Mouse (Mus musculus) CH12.LX (cell line): ENCODE results near the gene Shank1. TPM values are rescaled to one million over a fixed set of nuclear protein-coding genes. Genes with fewer than 3 reads are reported as not detected.

Experiments
- DNase-seq: peaks from one replicate; pipeline ENCODE4 v3.0.0-alpha.2; 2013; ENCODE audit errors: extremely low read depth
- H3K27ac ChIP-seq: 2 replicates; pipeline ENCODE4 v1.5.1; 2012; ENCODE audit warnings: low read depth, mild to moderate bottlenecking, control low read depth, moderate library complexity; ENCODE audit not compliant: insufficient read depth
- H3K27me3 ChIP-seq: replicated peaks from 2 replicates; pipeline ENCODE3; 2012; ENCODE audit warnings: inconsistent platforms
- H3K36me3 ChIP-seq, 2 experiments: replicated peaks in 1 of 2; 2 replicates each; pipeline versions ENCODE3 to v1.6.1; 2012; ENCODE audit warnings: inconsistent platforms in 1 of 2, low read length in 1 of 2, mild to moderate bottlenecking in 1 of 2, mixed read lengths in 1 of 2, moderate library complexity in 1 of 2; ENCODE audit not compliant: control insufficient read depth in 1 of 2, insufficient read depth in 1 of 2
- H3K4me1 ChIP-seq, 2 experiments: 2 replicates each; pipeline ENCODE4 v1.6.1; 2012; ENCODE audit warnings: inconsistent platforms in 1 of 2, moderate library complexity in 1 of 2; ENCODE audit not compliant: insufficient read depth in 2 of 2, control insufficient read depth in 1 of 2
- H3K4me2 ChIP-seq: 2 replicates; pipeline ENCODE4 v1.6.1; 2012; ENCODE audit warnings: low read depth, mild to moderate bottlenecking, control low read depth; ENCODE audit not compliant: poor library complexity, insufficient read depth, severe bottlenecking
- H3K4me3 ChIP-seq, 3 experiments: fragments of 150-350 bp in 1 of 3; sonication (generic) in 1 of 3; replicated peaks in 1 of 3; 2 replicates each; pipeline versions ENCODE3 to v1.5.1; 2011 to 2012; ENCODE audit warnings: low read depth in 2 of 3, low read length in 2 of 3, mild to moderate bottlenecking in 2 of 3, moderate library complexity in 2 of 3, control low read depth in 1 of 3, improper control_type of control experiment in 1 of 3, inconsistent platforms in 1 of 3, mixed read lengths in 1 of 3; ENCODE audit not compliant: poor library complexity in 1 of 3
- H3K79me2 ChIP-seq: replicated peaks from 2 replicates; pipeline ENCODE4 v1.6.1; 2012; ENCODE audit warnings: mild to moderate bottlenecking, moderate library complexity; ENCODE audit not compliant: control insufficient read depth, poor library complexity, insufficient read depth, severe bottlenecking; ENCODE audit errors: extremely low read depth
- H3K9ac ChIP-seq: 2 replicates; pipeline ENCODE4 v1.6.1; 2012; ENCODE audit warnings: low read depth, mild to moderate bottlenecking, control low read depth, moderate library complexity; ENCODE audit not compliant: insufficient read depth
- H3K9me3 ChIP-seq: replicated peaks from 2 replicates; pipeline ENCODE3; 2012; ENCODE audit warnings: low read length, inconsistent platforms, mixed read lengths
- HCFC1 ChIP-seq: IDR thresholded peaks from 2 replicates; pipeline ENCODE4 v1.6.1; 2012; ENCODE audit warnings: low read depth, mild to moderate bottlenecking, inconsistent platforms, low read length, improper control_type of control experiment
- IRF4 ChIP-seq: IDR thresholded peaks from 2 replicates; pipeline ENCODE4 v1.6.1; 2014; ENCODE audit warnings: low read depth, mild to moderate bottlenecking, inconsistent platforms, low read length, improper control_type of control experiment
- JUND ChIP-seq: conservative IDR thresholded peaks from 2 replicates; pipeline ENCODE4 v1.6.1; 2011; ENCODE audit warnings: low read depth, low read length, improper control_type of control experiment
- MAFK ChIP-seq: IDR thresholded peaks from 2 replicates; pipeline ENCODE4 v1.6.1; 2011; ENCODE audit warnings: low read length, improper control_type of control experiment; ENCODE audit not compliant: insufficient replicate concordance
- MAZ ChIP-seq: IDR thresholded peaks from 2 replicates; pipeline ENCODE4 v1.6.1; 2012; ENCODE audit warnings: low read depth, mild to moderate bottlenecking, inconsistent platforms, low read length, improper control_type of control experiment, moderate library complexity
- MEF2A ChIP-seq: IDR thresholded peaks from 2 replicates; pipeline ENCODE4 v1.6.1; 2014; ENCODE audit warnings: low read depth, mild to moderate bottlenecking, inconsistent platforms, low read length, improper control_type of control experiment, borderline replicate concordance
- MXI1 ChIP-seq: IDR thresholded peaks from 2 replicates; pipeline ENCODE4 v1.6.1; 2011; ENCODE audit warnings: mild to moderate bottlenecking, low read depth, low read length, improper control_type of control experiment
- POLR2A ChIP-seq: IDR thresholded peaks from 2 replicates; pipeline ENCODE4 v1.6.1; 2011; ENCODE audit warnings: low read depth, mild to moderate bottlenecking, improper control_type of control experiment, low read length
- RCOR1 ChIP-seq: conservative IDR thresholded peaks from 2 replicates; pipeline ENCODE4 v1.6.1; 2012; ENCODE audit warnings: low read depth, mild to moderate bottlenecking, inconsistent platforms, low read length, improper control_type of control experiment
- TCF12 ChIP-seq: IDR thresholded peaks from 2 replicates; pipeline ENCODE4 v1.6.1; 2014; ENCODE audit warnings: low read depth, mild to moderate bottlenecking, inconsistent platforms, low read length, improper control_type of control experiment
- USF1 ChIP-seq: IDR thresholded peaks from 2 replicates; pipeline ENCODE4 v1.6.1; 2014; ENCODE audit warnings: low read depth, mild to moderate bottlenecking, inconsistent platforms, low read length, improper control_type of control experiment
- USF2 ChIP-seq: conservative IDR thresholded peaks from 2 replicates; pipeline ENCODE4 v1.6.1; 2011; ENCODE audit warnings: low read depth, low read length, improper control_type of control experiment
- ZMIZ1 ChIP-seq: IDR thresholded peaks from 2 replicates; pipeline ENCODE4 v1.6.1; 2012; ENCODE audit warnings: low read depth, mild to moderate bottlenecking, inconsistent platforms, low read length, improper control_type of control experiment
- ZNF384 ChIP-seq: IDR thresholded peaks from 2 replicates; pipeline ENCODE4 v1.6.1; 2012; ENCODE audit warnings: low read depth, low read length, improper control_type of control experiment, inconsistent platforms
- dilution Hi-C: fragments of 300-500 bp; cut with MboI; formaldehyde crosslinking; loops from 2 replicates; pipeline ENCODE4 v1.14.3; 2020; ENCODE audit warnings: low sequenced_read_pairs; ENCODE audit not compliant: extremely low pct_unique_long_range_greater_than_20kb, extremely low pct_ligation_motif_present
- in situ Hi-C: fragments of 300-500 bp; cut with MboI; formaldehyde crosslinking; loops from 3 replicates; pipeline ENCODE4 v1.14.3; 2019; ENCODE audit warnings: low sequenced_read_pairs, low pct_ligation_motif_present, low pct_unique_long_range_greater_than_20kb, mixed read lengths
- polyA plus RNA-seq: library from polyadenylated mRNA; unstranded; fragments of >175 nt; gene quantifications from 2 replicates; pipeline ENCODE4 v1.2.1, GENCODE M21; 2012; ENCODE audit warnings: low read depth; ENCODE audit not compliant: insufficient read length
- total RNA-seq, 2 experiments: library from RNA; depleted of rRNA; stranded (reverse); fragments of 300-350 nt in 1 of 2; fragments of >200 nt in 1 of 2; gene quantifications; 2 replicates each; pipeline ENCODE4 v1.2.3; 2012 to 2014

The Shank1 gene
- total and polyA plus RNA-seq, 3 experiments: under 0.01 to 0.07 TPM; not detected in 1

DNA sequence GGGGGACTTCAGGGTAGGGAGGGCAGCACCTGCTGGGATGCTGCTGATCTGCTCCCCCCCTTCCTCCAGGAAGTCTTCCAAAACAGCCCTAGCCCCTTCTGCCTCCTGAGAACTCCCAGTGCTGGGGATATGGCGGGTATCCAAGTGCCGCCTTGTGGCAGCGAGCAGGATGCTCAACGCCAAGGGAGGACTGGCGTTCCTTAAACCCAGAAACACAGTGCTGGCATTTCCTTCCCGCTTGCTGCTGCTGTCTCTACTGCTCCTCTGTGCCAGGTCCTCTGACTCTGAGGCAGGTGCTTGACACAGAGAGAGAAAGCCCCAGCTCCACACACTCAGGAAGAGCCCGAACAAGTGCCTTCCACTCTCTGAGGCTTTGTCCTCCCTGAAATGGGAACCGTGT, 10.8 kb downstream of the Shank1 start (continued):
- TF ChIP-seq POLR2A (no peak), USF1 (no peak)

DNA sequence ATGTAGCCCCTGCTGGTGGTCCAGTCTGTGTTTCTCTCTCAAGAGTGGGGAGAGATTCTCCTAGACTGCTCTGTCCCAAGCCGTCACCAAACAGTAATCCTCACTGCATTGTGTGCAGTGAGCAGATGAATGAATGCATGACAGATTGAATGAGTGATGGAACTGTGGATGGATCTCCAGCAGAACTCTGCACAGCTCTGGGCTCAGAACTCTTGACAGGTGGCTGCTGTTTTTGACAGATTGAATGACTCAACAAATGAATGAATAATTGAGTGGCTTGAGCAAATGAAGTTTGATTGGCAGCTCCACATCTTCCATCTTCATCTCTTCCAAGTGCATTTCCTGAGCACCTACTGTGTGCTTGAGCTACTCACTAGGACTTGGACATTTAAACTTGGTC, 12.2 kb downstream of the Shank1 start:
- peaks cover 0 to 4% of the 10 kb centered on the region in 2 experiments; a peak in 3 of 4 replicates for H3K4me1 ChIP-seq
- H3K4me3 ChIP-seq: no peak overlapping the region
- no peak overlapping the region for H3K4me2 ChIP-seq
- dilution Hi-C loops (no loop called here), in situ Hi-C loops (no loop called here)
- no peaks in the 10 kb centered on the region for H3K9me3 ChIP-seq
- TF ChIP-seq USF1: no peak
- TF ChIP-seq POLR2A: no peak
- no peak for TF ChIP-seq IRF4
- TF ChIP-seq MXI1: no peak
- TF ChIP-seq MAFK: no peak
- TF ChIP-seq ZNF384: no peak
- no peak for TF ChIP-seq USF2
- no peak for TF ChIP-seq TCF12
- no peak for TF ChIP-seq JUND
- no peak for TF ChIP-seq RCOR1
- no peak overlapping the region for H3K9ac ChIP-seq
- H3K27ac ChIP-seq: no peak overlapping the region
- no peak for DNase-seq
- H3K27me3 ChIP-seq: peaks cover 83% of the 10 kb centered on the region
- H3K79me2 ChIP-seq: no peaks in the 10 kb centered on the region
- H3K36me3 ChIP-seq: no peaks in the 10 kb centered on the region

DNA sequence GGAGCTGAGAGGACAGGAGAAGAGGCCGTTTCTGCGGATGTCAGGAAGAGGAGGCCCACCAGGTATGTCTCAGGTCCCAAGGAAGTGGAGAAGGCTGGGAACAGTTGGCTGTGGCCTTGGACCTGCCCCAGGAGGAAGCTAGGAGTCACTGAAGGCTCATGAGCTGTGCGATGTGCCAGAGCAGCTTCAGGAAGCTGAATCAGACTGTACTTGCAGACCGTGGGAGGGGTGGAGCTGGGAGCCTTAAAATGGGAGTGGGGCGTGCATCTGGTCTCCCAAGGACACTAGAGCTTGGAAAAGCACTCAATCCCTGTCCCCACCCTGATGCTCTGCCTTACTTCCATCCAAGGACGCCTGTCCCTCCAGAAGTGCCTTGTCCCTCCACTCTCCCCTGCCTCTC, 16.6 kb downstream of the Shank1 start:
- no peak for DNase-seq
- Histone ChIP-seq H3K36me3 (no peaks in the 10 kb centered on the region), H3K4me2 (no peak overlapping the region), H3K9ac (no peak overlapping the region), H3K79me2 (no peaks in the 10 kb centered on the region), H3K4me1 (no peaks in the 10 kb centered on the region), H3K9me3 (no peaks in the 10 kb centered on the region), H3K27ac (no peak overlapping the region), H3K27me3 (peaks cover 92% of the 10 kb centered on the region), H3K4me3 (no peak overlapping the region)
- dilution Hi-C loops (no loop called here), in situ Hi-C loops (no loop called here)
- TF ChIP-seq MEF2A: no peak
- TF ChIP-seq USF1: no peak
- no peak for TF ChIP-seq MAZ
- TF ChIP-seq ZMIZ1: no peak
- TF ChIP-seq HCFC1: no peak
- no peak for TF ChIP-seq TCF12
- no peak for TF ChIP-seq USF2
